Mouse (Mus musculus): ENCODE measurements at regions not wholly inside any gene's neighbourhood (a gene's known extent, or its start where the extent isn't known, plus 50 kb on each side); places are given as distances from the start of the nearest gene placed in this dataset.

DNA sequence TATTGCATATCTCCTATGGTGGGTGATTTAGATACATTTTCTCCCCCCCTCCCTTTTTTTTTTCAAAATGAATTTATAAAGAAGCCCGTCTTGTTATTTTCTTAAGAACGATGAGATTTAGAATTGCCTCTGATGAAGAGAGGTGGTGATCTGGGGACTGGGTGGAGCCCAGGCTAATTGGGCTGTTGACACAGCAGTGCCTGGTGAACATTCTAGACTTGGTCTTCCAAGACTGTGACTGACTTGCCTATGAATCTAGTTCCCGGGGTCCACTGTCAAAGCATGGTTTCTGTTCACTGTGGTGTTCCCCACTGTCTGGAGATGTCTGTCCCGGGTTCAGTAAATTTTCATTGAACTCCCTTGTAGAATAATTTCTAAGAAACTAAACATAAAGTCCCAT is 253.1 kb upstream of the Prickle1 start:
- TF ChIP-seq ZNF384 (IDR thresholded peaks at IDR 0.05; ENCODE audit: low read depth, low read length) (no peak), GATA1 (IDR thresholded peaks at IDR 0.05; ENCODE audit: low read depth, low read length) (no peak), USF2 (IDR thresholded peaks at IDR 0.05; ENCODE audit: borderline replicate concordance in 1 of 2, insufficient read depth in 1 of 2, low read depth in 1 of 2, low read length in 2 of 2) (no peak), MEF2A (IDR thresholded peaks at IDR 0.05; ENCODE audit: extremely low read depth, insufficient replicate concordance, low read depth, low read length, poor library complexity, severe bottlenecking) (no peak), POLR2A (IDR thresholded peaks at IDR 0.05; ENCODE audit: control insufficient read depth in 1 of 2, insufficient read depth in 1 of 2, low read depth in 1 of 2, low read length in 2 of 2, poor library complexity in 1 of 2) (no peak), CTCF (IDR thresholded peaks at IDR 0.05 in 2 of 3, conservative IDR thresholded peaks at IDR 0.05 in 1 of 3; ENCODE audit: control insufficient read depth in 1 of 3, insufficient read depth in 1 of 3, low read depth in 2 of 3, low read length in 3 of 3, poor library complexity in 1 of 3, severe bottlenecking in 1 of 3) (no peak), RAD21 (IDR thresholded peaks at IDR 0.05; ENCODE audit: low read depth, low read length) (no peak), EP300 (IDR thresholded peaks at IDR 0.05; ENCODE audit: low read depth in 1 of 2, low read length in 2 of 2) (no peak), USF1 (IDR thresholded peaks at IDR 0.05; ENCODE audit: low read depth, low read length) (no peak), HCFC1 (IDR thresholded peaks at IDR 0.05; ENCODE audit: low read depth, low read length) (no peak), NELFE (IDR thresholded peaks at IDR 0.05; ENCODE audit: low read depth, low read length) (no peak), SMC3 (IDR thresholded peaks at IDR 0.05; ENCODE audit: low read depth, low read length) (no peak), ZC3H11A (IDR thresholded peaks at IDR 0.05; ENCODE audit: low read depth, low read length) (no peak), KAT2A (conservative IDR thresholded peaks at IDR 0.05; ENCODE audit: low read depth, low read length) (no peak)
